Mouse (Mus musculus): ENCODE results near the gene Tmem91. TPM values are rescaled to one million over a fixed set of nuclear protein-coding genes. Genes with fewer than 3 reads are reported as not detected.

The Tmem91 gene
- polyA plus RNA-seq, 1 experiment from 2014 or later, result 4.0 TPM

DNA sequence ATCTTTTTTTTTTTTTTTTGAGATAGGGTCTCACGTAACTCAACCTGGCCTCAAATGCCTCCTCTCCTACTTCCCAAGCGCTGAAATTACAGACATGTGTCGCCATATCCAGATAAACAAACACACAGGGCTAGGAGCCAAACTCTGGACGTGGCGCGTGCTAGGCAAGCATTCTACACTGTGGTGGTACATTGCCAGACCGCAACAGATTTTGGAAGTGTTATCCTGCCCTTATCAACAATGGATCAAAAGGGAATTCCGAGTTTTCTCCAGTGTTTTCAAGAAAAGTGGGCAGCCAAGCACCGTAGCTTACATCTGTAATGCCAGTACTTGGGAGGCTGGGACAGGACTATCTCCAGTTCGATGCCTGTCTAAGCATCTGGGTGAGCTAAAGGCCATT, 17.2 kb downstream of the Tmem91 start:
- WGBS, result 42% methylated on average over 10 of the region's 10 CpGs
- H3K9ac ChIP-seq, result peak overlapping the region; percentile 53
- ATAC-seq (ENCODE audit: low FRiP score), result no peak

DNA sequence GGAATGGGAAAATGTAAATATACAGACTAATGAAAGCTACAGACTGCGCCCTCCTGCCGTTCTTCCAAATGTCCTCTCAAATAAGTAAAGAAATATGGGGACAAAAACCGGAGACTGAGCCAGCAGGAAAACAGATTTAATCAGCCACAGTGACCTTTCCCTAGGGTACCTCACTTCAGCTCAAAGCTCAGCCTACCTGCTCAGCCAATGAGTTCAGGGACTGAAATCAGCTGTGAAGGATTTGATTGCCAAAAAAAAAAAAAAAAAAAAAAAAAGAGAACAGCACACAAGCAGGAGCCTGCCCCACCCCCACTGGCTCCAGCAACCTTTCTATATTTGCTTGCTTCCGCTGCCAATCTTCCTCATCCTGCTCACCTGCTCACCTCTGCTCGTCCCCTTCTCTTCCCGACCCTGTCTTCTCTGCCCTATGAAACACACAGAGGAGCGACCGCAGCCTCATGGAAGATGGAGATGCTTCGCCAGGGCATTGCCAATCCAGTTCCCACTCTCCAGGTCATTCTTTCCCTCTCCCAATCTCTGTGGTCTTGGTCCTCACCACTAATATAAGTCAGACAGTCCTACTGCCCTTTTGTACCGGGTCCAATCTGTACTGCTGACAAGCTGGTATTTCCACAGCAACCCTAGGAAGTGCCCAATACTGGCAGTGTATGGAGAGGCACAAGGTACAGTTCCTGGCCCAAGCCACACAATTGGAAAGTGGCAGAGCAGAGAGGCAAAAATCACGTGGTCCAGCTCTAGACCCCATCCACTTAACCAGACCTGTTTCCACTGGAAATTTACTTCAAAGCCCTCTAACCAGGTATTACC, 19.2 kb downstream of the Tmem91 start:
- no peak overlapping the region for H3K4me3 ChIP-seq (replicated peaks)
- no peak overlapping the region for H3K27ac ChIP-seq
- H3K27me3 ChIP-seq, result no peaks in the 10 kb centered on the region
- peaks cover 23% of the 10 kb centered on the region for H3K4me1 ChIP-seq
- no peak overlapping the region for H3K4me2 ChIP-seq
- no peak for ATAC-seq (ENCODE audit: low FRiP score)
- H3K9ac ChIP-seq, result no peak overlapping the region
- no peaks in the 10 kb centered on the region for H3K36me3 ChIP-seq (replicated peaks)
- no peaks in the 10 kb centered on the region for H3K9me3 ChIP-seq
- 85% methylated on average over 11 of the region's 11 CpGs for WGBS

More for the DNA sequence above, 17.2 kb downstream of the Tmem91 start:
- Histone ChIP-seq H3K9me3 (no peaks in the 10 kb centered on the region), H3K4me3 (replicated peaks) (peak overlapping the region; percentile 66), H3K27me3 (no peaks in the 10 kb centered on the region), H3K4me2 (peak overlapping the region; percentile 73), H3K27ac (no peak overlapping the region), H3K36me3 (replicated peaks) (no peaks in the 10 kb centered on the region), H3K4me1 (peaks cover 23% of the 10 kb centered on the region)

DNA sequence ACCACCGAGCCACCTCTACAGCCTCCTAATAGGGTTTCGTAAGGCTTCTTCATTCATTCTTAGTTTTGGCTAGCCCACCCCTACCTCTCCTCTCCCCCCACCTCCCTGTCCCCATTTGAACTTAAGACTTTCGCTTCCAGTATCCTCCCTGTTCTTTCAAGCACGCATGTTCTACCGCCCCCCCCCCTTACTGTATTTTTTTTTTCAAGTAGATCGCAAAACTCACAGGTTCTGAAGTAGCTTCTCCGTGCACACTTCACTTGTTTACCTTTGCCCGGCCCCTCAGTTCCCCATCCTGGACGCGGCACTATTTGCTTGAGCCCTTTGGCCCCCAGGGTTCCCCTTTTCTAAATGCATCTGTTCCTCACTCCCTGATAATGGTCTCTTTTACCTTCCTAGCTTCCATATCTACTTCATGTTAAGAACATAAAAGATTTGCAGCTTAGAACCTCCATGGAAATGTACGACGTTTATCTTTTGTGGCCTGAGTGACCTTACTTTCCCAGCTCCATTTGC, 22.7 kb downstream of the Tmem91 start:
- WGBS, result 93% methylated on average over 12 of the region's 12 CpGs
- Histone ChIP-seq H3K4me2 (no peak overlapping the region), H3K4me1 (peaks cover 8% of the 10 kb centered on the region; the same call in 1 of the 2 replicates), H3K27me3 (no peaks in the 10 kb centered on the region), H3K4me3 (replicated peaks) (no peak overlapping the region), H3K27ac (no peak overlapping the region), H3K9me3 (no peaks in the 10 kb centered on the region), H3K36me3 (replicated peaks) (no peaks in the 10 kb centered on the region), H3K9ac (no peak overlapping the region)
- no peak for ATAC-seq (ENCODE audit: low FRiP score)

DNA sequence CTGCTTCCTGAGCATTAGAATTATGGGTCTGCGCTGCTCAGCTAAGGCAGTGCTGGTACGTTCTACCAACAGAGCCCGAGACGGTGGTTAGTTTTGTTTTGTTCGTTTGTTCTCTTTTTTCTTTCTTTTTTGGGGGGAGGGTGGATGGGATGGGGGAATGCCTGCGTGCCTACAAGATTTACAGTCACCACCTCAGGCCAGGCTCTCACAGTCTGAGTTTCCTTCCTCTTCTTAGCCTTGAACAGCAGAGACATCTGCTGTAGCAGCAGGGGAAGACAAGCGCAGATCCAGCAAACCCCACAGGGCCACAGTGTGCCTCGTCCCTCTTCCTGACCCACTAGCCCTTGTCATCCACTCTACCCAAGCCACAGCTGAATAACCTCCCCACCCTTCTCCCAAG, 23.7 kb downstream of the Tmem91 start:
- Histone ChIP-seq H3K4me1 (peaks cover 4% of the 10 kb centered on the region; the same call in 1 of the 2 replicates), H3K9me3 (no peaks in the 10 kb centered on the region), H3K4me3 (replicated peaks) (no peak overlapping the region), H3K9ac (no peak overlapping the region), H3K27me3 (no peaks in the 10 kb centered on the region), H3K27ac (no peak overlapping the region), H3K4me2 (no peak overlapping the region), H3K36me3 (replicated peaks) (no peaks in the 10 kb centered on the region)
- 94% methylated on average over 8 of the region's 8 CpGs for WGBS
- ATAC-seq (ENCODE audit: low FRiP score), result no peak

DNA sequence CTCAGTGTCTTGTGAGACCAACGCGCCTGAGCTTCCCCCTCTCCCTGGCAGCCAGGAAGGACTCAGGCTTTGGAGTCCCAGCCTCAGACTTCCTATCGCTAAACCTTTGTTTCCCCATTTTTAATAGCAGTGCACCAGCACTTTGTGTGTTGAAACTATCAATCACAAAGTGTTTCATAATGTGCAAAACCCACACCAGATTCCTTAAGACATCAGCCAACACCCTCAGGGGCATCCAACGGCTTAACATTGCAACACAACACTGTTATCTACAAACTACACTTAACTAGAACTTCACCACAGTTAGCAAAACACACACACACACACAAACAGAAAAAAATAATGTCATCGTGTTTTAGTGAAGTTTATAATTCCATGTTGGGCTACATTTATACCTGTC, 25.1 kb downstream of the Tmem91 start:
- peaks cover 4% of the 10 kb centered on the region; the same call in 1 of the 2 replicates for H3K4me1 ChIP-seq
- 80% methylated on average over 5 of the region's 5 CpGs for WGBS
- H3K9me3 ChIP-seq, result no peaks in the 10 kb centered on the region
- no peak overlapping the region for H3K4me2 ChIP-seq
- H3K9ac ChIP-seq, result no peak overlapping the region
- H3K27ac ChIP-seq, result no peak overlapping the region
- no peak for ATAC-seq (ENCODE audit: low FRiP score)
- no peaks in the 10 kb centered on the region for H3K36me3 ChIP-seq (replicated peaks)
- no peak overlapping the region for H3K4me3 ChIP-seq (replicated peaks)
- no peaks in the 10 kb centered on the region for H3K27me3 ChIP-seq

DNA sequence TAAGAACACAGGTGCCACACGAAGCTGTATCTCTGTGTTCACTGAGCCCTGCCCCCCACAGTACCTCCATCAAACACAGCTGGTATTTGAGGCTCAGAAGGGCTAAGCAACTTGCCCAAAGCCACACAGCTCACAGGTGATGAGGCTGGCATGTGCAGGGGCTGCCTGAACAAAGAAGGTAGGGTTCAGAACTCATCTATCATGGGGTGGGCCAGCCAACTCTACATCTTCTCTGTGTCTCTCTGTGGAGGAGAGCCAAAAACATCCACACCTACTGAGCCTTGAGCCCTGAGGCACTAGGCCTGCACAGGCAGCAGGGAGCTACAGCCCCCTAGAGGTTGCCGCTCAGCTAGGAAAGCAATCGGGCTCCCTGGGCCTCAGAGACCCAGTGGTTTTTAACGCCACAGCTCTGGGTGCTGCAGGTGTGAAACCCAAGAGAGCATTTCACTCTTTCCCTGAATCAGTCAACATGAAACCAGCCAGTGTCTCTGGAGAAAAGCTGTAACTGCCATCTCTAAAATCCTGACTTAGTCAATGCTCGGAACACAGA, 27.3 kb downstream of the Tmem91 start:
- H3K9me3 ChIP-seq, result no peaks in the 10 kb centered on the region

DNA sequence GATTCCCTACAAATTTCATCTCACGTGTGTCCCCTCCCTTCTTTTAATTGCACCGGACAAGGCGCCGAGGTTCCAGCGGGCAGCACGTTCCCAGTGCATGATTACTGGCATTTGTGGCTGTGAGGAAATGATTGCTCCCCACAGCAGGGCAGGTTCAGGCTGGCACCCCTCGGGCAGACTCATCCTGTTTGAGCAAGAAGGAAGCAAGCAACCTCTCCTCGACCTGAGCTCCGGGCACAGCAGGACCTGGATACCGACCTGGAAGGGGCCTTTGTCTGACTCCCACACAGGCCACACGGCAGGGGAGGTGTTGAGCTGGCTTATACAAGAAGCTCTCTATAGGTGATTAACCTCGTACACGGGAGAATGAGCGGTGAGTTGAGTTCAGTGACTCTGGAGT, 29.9 kb downstream of the Tmem91 start:
- H3K36me3 ChIP-seq (replicated peaks), result no peaks in the 10 kb centered on the region
- H3K9ac ChIP-seq, result no peak overlapping the region
- no peak overlapping the region for H3K27ac ChIP-seq
- ATAC-seq (ENCODE audit: low FRiP score), result no peak
- peaks cover 4% of the 10 kb centered on the region; the same call in 1 of the 2 replicates for H3K4me1 ChIP-seq
- 35% methylated on average over 14 of the region's 14 CpGs for WGBS
- H3K9me3 ChIP-seq, result no peaks in the 10 kb centered on the region
- H3K4me2 ChIP-seq, result no peak overlapping the region
- no peaks in the 10 kb centered on the region for H3K27me3 ChIP-seq
- no peak overlapping the region for H3K4me3 ChIP-seq (replicated peaks)

More for the DNA sequence above, 27.3 kb downstream of the Tmem91 start:
- ATAC-seq (ENCODE audit: low FRiP score), result no peak
- Histone ChIP-seq H3K27ac (no peak overlapping the region), H3K27me3 (no peaks in the 10 kb centered on the region), H3K4me3 (replicated peaks) (no peak overlapping the region), H3K36me3 (replicated peaks) (no peaks in the 10 kb centered on the region), H3K4me2 (no peak overlapping the region), H3K4me1 (peaks cover 4% of the 10 kb centered on the region; the same call in 1 of the 2 replicates), H3K9ac (no peak overlapping the region)
- 63% methylated on average over 5 of the region's 5 CpGs for WGBS

DNA sequence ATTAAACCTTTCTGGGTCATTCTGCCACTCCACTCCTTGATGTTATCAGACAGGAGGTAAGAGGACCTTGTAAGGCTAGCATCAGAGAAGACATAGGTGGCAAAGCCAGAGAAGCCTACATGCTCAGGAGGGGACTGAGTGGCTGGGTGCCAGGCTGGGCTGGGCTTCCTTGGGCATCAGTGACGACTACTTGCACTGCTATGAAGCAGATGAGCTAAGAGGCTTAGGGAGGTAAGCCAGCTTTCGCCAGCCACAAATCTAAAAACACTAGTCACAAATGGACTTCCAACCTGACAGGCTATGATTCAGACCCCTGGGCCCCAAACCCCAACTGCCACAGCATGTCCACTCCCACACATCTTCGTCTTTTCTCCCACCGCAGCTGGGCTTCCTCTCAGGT, 30.3 kb downstream of the Tmem91 start:
- no peak for ATAC-seq (ENCODE audit: low FRiP score)
- Histone ChIP-seq H3K9ac (no peak overlapping the region), H3K36me3 (replicated peaks) (no peaks in the 10 kb centered on the region), H3K4me3 (replicated peaks) (no peak overlapping the region), H3K27ac (no peak overlapping the region; the same call in 1 of the 2 replicates), H3K4me2 (no peak overlapping the region), H3K9me3 (no peaks in the 10 kb centered on the region), H3K4me1 (peaks cover 4% of the 10 kb centered on the region; the same call in 1 of the 2 replicates), H3K27me3 (no peaks in the 10 kb centered on the region)
- 78% methylated on average over 4 of the region's 4 CpGs for WGBS

DNA sequence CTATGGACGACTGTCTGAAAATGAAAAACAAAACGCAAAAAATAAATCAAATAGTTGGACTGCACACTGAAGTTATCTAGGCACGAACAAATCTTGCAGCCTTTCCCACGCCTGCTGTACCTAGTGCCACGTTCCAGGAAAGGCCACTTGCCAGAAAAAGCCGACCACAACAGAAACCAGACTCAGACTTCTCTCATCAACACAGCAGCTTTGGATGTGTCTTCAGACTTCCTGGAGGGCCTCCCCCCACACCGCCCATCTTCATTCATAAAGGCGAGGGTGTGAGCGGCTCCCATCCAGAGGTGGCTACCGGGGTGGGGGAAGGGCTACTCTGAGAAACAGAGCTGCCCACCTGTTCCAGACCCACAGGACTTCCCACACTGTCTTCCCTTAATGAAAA, 30.8 kb downstream of the Tmem91 start:
- ATAC-seq (ENCODE audit: low FRiP score), result no peak
- Histone ChIP-seq H3K27ac (no peak overlapping the region), H3K4me3 (replicated peaks) (no peak overlapping the region), H3K9me3 (no peaks in the 10 kb centered on the region), H3K36me3 (replicated peaks) (no peaks in the 10 kb centered on the region), H3K4me1 (peaks cover 4% of the 10 kb centered on the region; the same call in 1 of the 2 replicates), H3K4me2 (no peak overlapping the region), H3K9ac (no peak overlapping the region), H3K27me3 (no peaks in the 10 kb centered on the region)
- WGBS, result 85% methylated on average over 10 of the region's 10 CpGs

DNA sequence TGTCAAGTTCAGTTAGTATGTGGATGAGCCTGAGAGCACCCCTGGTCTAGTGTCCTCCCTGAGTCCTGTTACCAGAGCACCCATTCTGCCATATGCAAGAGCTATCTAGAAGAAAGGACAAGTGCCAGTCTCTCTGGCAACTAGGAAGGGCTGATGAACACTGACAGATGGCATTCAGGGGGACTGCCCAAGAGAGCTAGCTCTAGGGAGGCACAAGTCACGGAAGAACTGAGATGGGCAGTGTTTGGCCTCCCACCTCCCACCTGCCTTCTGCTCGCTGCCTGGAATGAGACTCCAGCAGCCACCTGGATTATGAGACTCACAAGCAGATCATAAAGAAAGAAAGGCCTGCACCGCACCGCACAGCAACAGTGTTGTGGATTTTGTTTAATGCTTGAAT, 35.2 kb downstream of the Tmem91 start:
- WGBS, result 93% methylated on average over 4 of the region's 4 CpGs
- H3K4me1 ChIP-seq, result no peaks in the 10 kb centered on the region
- no peaks in the 10 kb centered on the region for H3K27me3 ChIP-seq
- no peak overlapping the region for H3K4me3 ChIP-seq (replicated peaks)
- no peak for ATAC-seq (ENCODE audit: low FRiP score)
- H3K36me3 ChIP-seq (replicated peaks), result 0 out of 2 replicates have a peak, but pooled peaks cover 14% of the 10 kb centered on the region
- H3K9ac ChIP-seq, result no peak overlapping the region
- H3K9me3 ChIP-seq, result no peaks in the 10 kb centered on the region
- H3K4me2 ChIP-seq, result no peak overlapping the region
- H3K27ac ChIP-seq, result no peak overlapping the region

DNA sequence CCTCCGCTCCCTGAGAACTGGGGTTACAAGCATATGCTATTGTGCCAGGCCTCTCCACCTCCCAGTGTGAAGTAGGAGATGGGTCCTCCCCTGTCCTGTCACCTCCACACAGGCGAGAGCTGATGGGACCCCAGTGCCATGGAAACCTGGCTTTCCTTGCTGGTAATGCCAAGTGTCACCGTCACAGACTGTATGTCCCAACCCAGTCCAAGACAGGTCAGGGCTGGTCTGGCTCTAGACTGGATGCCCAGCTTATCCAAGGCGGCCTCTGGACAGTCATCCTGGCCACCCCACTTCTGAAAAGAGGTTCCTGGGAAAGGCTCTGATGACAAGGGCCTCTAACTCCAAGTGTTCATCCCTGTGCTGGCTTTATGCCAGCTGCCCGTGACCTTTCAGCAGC, 37.9 kb downstream of the Tmem91 start:
- no peak for ATAC-seq (ENCODE audit: low FRiP score)
- H3K9me3 ChIP-seq, result no peaks in the 10 kb centered on the region
- whole genome bisulfite sequencing, result 90% methylated on average over 5 of the region's 5 CpGs
- no peaks in the 10 kb centered on the region for H3K4me1 ChIP-seq
- H3K36me3 ChIP-seq (replicated peaks), result peaks cover 18% of the 10 kb centered on the region; the same call in 1 of the 2 replicates
- H3K4me3 ChIP-seq (replicated peaks), result no peak overlapping the region
- no peak overlapping the region for H3K9ac ChIP-seq
- no peak overlapping the region for H3K4me2 ChIP-seq
- no peak overlapping the region for H3K27ac ChIP-seq
- H3K27me3 ChIP-seq, result no peaks in the 10 kb centered on the region

DNA sequence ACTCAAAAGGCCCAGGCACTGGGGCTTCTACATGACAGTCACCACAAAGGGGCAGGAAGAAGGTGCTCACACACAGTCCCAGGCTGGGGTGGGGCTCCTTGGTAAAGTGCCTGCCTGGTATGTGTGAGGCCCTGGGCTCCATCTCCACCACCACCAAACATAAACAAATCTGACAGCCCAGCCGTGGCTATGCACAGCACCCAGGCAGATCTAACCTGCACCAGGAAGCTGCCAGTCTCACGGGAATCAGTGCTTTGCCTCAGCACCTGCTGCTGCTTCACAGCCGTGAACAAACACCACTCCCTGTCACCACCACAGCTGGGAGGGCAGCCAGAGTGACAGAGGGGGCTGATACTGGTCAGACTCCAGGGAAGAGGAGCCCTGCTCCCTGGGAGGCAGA, 38.6 kb downstream of the Tmem91 start:
- ATAC-seq (ENCODE audit: low FRiP score), result no peak
- no peak overlapping the region for H3K27ac ChIP-seq
- H3K9me3 ChIP-seq, result no peaks in the 10 kb centered on the region
- H3K4me3 ChIP-seq (replicated peaks), result no peak overlapping the region
- H3K36me3 ChIP-seq (replicated peaks), result peaks cover 18% of the 10 kb centered on the region; the same call in 1 of the 2 replicates
- H3K4me1 ChIP-seq, result no peaks in the 10 kb centered on the region
- no peak overlapping the region for H3K9ac ChIP-seq
- 78% methylated on average over 3 of the region's 3 CpGs for WGBS
- H3K4me2 ChIP-seq, result no peak overlapping the region
- no peaks in the 10 kb centered on the region for H3K27me3 ChIP-seq
